Mouse (Mus musculus) adrenal gland, adult 2 months (tissue): ENCODE results near the gene Plcb3. TPM values are rescaled to one million over a fixed set of nuclear protein-coding genes. Genes with fewer than 3 reads are reported as not detected.

Source experiments
- DNase-seq: peaks from one replicate; pipeline ENCODE4 v3.0.0; 2021
- long read RNA-seq: library from polyadenylated mRNA; stranded (forward); transcript quantifications from one replicate; pipeline ENCODE4 v2.0.0, GENCODE M21; 2021
- polyA plus RNA-seq: library from polyadenylated mRNA; depleted of rRNA; stranded (reverse); fragments of >200 nt; gene quantifications from 2 replicates; pipeline ENCODE4 v1.2.3, GENCODE M21; 2012; rRNA removed
- total RNA-seq, 2 experiments: library from RNA; stranded (reverse); gene quantifications; 2 replicates each; pipeline ENCODE4 v1.2.3; 2021

Gene Plcb3
- 10 to 100 TPM; 34.1 to 47.8 TPM for total RNA-seq
- polyA plus RNA-seq, result 69.1 and 87.1 TPM in 2 replicates
- long read RNA-seq, full-length matches to known transcripts, result 37 of 53 reads
- long read RNA-seq, partial matches to known transcripts, result 8 of 53 reads
- long read RNA-seq, other reads (novel, unspliced or antisense), result 8 of 53 reads

GRCm38 (mm10) chr19:6975537-6976521, at the start of gene Plcb3:
Gene Plcb3, minus strand, starts transcription at chr19:6976470.
- DNase-seq, result peak; percentile 76

- DNase-seq, result peak; percentile 77
Measured at GRCm38 (mm10) chr19:7020224-7020641, 44.0 kb upstream of the Plcb3 start.

GRCm38 (mm10) chr19:7019191-7019590, 42.9 kb upstream of the Plcb3 start, which contains the start of gene Fermt3:
Gene Fermt3, minus strand, starts transcription at chr19:7019469.
- peak; percentile 44 for DNase-seq

- DNase-seq, result no peak
Measured at GRCm38 (mm10) chr19:7018546-7018945, 42.3 kb upstream of the Plcb3 start.

DNA sequence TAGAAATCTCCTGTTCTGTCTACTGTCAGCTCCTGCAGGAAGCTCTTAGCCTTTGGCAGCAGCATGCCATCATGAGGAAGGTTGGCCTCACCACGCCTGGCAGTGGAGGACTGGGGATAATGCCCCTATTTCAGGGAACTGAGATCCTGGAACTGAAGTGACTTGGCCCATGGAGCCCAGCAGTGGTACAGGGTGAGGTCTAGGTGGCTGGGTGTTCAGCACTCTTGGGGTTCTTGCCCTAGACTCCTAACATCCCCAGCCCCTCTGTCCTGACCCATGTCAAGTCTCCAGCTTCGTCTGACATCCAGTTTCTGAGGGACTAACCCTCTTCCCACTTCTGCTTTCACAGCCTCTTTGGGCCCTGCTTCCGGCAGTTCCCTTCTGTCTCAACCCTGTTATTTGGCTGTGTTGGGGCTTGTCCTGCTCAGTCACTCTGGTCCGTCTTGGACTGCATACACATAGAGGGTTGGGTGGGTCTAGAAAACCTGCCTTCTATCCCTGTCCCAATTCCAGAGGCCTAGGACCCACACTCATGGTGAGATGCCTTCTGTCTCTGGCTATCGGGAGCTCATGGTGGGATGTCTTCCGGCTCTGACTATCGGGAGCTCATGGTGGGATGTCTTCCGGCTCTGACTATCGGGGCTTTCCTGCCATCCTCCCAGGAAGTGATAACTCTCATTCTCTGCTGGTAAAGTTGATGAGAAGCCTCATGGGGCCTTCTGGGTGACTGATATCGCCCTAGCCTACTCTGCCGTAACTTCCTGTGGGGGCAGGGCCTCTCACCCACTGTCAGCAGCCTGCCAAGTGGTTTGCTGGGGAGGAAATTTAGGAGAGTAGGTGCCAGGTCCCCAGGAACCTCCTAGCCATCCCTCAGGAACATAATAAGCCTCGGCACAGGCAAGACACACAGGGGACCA, 41.5 kb upstream of the Plcb3 start:
- DNase-seq, result no peak

DNA sequence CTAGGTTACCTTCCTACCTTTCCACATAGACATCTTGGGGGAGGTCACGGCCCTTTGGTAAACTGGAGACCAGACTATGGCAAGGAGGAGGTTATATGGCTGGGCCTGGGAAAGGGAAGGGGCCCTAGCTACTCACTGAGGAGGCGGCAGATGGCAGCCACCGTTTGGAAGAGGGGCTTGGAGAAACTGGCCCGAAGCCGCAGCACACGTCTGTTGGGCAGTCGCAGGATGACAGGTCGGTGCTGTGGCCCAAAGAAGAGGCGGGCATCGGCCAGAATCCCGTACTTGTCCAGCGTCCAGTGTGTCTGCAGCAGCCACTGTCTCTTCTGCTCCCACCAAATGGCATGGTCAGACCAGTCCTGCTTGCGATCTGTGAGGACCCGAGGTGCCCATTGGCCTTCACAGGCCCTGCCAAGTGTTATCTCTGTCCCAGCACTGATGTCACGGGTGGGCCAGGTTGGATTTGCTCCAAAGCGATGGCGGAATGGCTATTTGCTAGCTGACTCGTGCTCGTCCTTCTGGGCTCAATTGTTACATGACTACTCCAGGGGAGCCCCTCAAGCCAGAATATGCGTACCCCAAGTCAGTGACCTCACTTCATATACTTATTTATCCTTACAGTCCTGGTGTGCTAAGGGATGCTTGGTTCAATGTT, 38.3 kb upstream of the Plcb3 start:
- no peak for DNase-seq

GRCm38 (mm10) chr19:7013984-7014383, 37.7 kb upstream of the Plcb3 start:
- no peak for DNase-seq

DNA sequence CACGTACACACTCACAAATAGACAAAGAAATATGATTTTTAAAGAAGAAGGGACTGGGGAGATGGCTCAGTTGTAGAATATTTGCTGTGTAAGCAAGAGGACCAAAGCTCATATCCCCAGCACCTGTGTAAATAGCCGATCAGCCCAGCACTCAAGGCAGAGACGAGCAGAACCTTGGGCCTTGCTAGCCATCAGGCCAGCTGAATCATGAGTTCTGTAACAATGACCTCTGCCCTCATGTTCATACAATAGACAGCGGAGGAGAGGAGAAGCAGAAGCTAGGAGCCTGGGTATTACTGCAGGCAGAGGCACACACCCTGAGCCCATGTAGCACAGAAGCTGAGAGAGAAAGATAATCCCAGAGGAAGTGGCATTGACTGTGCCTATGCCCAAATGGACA, 36.2 kb upstream of the Plcb3 start:
- DNase-seq, result peak; percentile 20

DNA sequence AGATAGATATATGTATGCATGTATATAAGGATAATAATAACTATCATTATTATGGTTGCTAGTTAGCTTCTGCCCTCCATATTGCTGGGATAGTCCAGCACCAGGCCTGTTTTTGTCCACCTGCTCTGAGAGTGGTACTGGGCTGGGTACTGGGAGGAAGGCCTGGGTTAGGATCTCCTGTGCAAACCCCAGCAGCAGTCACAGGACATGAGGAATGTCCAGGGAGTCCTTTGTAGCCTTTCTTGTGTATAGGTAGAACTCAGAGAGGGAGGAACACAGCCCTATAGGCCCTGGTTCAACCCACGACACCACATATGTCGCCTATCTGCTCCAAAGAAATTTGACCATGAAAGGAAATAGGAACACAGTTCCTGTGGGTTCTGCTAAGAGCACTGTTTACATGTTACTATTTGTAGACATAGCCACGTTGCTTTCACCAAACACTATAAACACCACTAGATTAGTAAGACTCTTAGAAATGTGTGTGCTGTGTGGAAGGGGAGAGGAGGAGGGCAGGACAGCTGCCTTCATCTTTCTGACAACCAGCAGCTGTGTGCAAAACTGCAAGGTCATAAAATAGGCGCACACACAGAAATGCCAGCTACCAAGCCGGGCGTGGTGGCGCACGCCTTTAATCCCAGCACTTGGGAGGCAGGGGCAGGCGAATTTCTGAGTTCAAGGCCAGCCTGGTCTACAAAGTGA, 30.8 kb upstream of the Plcb3 start:
- DNase-seq, result no peak

DNA sequence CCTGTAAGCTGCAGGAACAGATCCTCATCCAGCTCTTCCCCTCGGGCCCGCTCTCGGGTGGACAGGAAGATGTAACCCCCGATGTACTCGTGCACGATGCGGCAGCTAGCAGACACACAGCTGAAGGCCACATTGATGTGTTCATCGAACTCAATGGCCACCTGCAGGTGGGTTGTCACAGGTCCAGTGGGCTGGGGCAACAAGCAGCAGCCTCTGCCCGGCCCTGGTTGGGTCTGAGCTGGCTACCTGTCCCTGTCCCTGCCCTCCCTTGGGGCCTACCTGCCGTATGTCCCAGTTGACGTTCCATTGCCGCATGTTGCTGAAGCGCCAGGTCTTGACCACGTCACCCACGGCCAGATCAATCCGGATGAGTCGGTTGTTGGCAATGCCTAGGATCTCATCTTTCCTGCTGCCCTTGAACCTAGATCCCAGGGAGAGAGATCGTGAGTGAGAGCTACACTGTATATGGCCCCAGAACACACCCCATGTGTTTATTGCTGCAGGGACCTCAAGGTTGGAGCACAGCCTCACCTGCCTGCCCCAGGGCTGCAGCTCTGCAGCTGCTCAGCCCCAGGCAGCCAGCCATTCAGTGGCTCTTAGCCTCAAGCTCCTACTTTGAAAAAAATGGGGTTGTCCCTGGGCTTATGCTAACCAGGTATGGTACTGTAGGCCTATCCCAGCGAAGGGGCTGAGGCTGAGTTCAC, 23.2 kb upstream of the Plcb3 start:
- DNase-seq, result no peak

- DNase-seq, result peak; percentile 4
Measured at GRCm38 (mm10) chr19:6997721-6998290, 21.5 kb upstream of the Plcb3 start.

DNA sequence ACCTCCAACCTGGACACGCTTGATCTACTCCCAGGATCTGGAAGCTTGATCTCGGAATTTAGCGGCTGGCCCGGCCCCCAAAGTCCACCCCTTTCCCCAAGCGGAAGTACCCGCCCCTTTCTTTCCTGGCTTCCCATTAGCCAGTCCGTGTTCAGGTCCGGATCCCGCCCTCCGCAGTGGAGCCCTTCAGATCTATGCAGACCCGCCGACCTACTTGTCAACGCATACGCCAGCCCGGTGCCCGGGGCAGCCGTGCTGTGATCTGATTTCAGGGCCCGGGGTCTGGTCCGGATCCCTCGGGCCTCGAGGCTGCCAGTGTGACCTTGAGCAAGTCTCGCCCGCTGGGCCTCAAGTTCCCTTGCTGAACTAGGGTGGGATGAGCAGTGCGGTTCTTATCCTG, 19.7 kb upstream of the Plcb3 start, which contains the start of the genes Nudt22 and Trpt1:
Nudt22 (minus strand) TSS at position 112 of the 400 bp plus-strand sequence.
Trpt1 (plus strand) TSS at position 126 of the 400 bp plus-strand sequence.
- DNase-seq, result peak; percentile 95

DNA sequence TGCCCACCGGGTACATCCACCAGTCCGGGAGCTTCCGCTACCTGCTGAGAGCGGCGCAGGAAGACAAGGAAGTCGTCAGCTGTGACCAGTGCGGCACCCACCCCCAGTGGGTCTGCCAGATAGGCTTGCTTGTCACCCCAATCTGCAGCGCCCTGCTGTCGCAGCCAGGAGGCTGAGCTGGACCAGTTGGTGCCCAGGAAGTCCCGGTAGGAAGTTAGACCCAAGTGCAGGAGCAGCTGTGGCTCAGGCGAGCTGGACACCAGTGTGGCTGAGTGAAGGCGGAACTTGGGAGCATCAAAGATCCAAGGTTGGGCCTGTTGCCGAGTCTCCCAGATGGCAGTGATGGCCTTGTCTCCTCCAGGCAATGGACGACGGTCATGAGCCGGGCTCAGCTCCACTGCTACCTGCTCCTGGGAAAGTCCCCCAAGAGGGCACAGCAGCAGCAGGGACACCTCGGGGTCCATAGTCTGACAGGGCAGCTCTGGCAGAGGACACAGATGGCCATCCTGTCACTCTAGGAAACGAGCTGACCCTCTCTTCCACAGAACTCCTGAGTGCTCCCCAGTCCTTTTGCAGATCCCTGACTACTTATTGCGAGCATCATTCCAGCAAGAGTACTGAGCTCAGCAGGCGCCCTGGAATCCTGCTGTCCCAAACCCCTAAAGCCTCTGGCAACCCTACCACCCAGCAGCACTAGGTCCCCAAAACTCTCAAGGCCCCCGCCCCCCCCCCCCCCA, 19.2 kb upstream of the Plcb3 start:
- peak; percentile 62 for DNase-seq

DNA sequence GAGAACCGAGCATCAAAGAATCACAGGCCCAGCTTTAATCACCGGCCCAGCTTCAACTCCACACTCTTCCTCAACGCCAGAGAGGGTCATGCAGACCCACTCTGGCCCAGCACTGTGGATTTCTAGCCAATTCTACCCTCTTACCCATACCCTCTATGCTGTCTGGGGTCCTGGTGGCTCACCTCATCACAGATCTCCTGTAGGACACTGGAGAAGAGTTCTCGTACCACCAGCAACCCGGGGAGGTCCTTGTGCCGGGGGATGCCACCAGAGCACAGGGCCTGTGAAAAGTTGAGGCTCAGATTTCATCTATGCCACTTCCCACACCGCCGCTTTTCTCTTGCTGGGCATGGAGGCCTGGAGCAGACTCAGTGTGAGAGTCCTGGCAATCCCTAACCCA, 18.2 kb upstream of the Plcb3 start:
- DNase-seq, result peak; percentile 4

DNA sequence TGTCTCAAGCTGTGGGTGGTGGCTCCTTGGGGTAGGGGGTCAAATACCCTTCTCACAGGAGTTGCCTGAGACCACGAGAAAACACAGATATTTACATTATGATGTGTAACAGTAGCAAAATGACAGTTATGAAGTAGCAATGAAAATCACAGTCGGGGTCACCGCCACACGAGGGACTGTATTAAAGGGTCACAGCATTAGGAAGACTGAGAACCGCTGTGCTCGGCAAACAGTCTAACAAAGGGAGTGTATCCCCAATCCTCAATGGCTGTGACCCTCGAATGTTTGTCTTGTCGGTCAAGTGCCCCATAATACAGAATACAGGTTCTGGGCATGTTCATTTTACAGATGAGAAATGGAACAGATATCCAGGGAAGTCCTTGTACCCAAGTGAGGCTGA, 17.7 kb upstream of the Plcb3 start:
- peak; percentile 3 for DNase-seq

DNA sequence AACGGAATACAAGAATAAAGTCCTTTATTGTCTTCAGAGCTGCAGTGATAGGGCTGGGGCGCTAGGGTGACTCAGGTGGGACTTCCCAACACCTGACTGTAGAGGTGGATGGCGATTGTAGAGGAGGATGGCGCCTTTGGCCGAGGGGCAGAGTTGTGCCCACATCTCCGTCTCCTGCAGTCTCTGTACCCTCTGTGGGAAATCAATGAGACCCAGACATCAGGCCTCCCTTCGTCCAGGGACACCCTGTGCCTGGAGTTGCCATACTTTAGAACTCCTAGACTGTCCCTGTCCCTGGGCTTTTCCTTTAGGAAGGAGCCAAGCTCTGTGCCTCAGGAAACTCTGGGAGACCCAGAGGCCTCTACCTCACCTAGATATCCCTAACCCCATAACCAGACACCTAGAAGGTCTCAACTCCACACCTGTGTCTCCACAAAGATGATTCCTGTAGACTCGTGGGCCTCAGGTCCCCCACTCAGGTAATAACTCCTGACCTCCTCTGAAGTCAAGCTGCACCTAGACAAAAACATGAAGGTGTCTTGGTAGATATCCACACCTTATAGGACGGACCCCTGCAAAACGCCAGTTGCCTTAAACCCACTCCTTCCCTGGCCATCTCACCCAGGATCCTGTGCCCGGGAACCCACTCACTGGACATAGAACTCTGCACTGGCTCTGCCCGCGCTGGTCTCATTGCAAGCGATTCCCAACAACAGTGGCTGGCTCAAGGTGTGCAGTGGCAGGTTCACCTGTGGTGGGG, 16.9 kb upstream of the Plcb3 start:
- peak; percentile 8 for DNase-seq

GRCm38 (mm10) chr19:6992011-6992858, 16.0 kb upstream of the Plcb3 start, which contains the start of gene Dnajc4:
Gene Dnajc4, minus strand, starts transcription at chr19:6992572.
- peak; percentile 97 for DNase-seq
